In genomic region chr5:150917131-150917858, GRCm38 (mm10) we compare ENCODE assay signal across 15 mouse cellular contexts. TPM values are rescaled to one million over a fixed set of nuclear protein-coding genes. Genes with fewer than 3 reads are reported as not detected.
DNase-seq lines count a peak whose midpoint lies in the region; ATAC-seq and TF ChIP-seq lines count a peak whose summit lies in the region.
"Had no signal": no experiment of that assay in that cellular context is flagged by ENCODE, and none has a peak within 500 bp of the region (broad histone marks: within the 10 kb centered on the region; RNA-seq: fewer than 3 reads in every experiment).

No protein-coding gene starts in this region.

- H3K27me3 ChIP-seq in forebrain, embryonic 16.5 days (replicated peaks; ENCODE audit: control insufficient read depth, insufficient read depth, low read length), result no peaks in the 10 kb centered on the region
- no peaks in the 10 kb centered on the region for H3K27me3 ChIP-seq in forebrain, embryonic 14.5 days (replicated peaks; ENCODE audit: control insufficient read depth, insufficient read depth, low read length)
- H3K27me3 ChIP-seq in kidney, adult 2 months (replicated peaks; ENCODE audit: control insufficient read depth, insufficient read depth, low read length), result no peaks in the 10 kb centered on the region
- H3K27me3 ChIP-seq: midbrain, embryonic 13.5 days had no signal

- no peak overlapping the region for H3K4me3 ChIP-seq in forebrain, embryonic 16.5 days (replicated peaks; ENCODE audit: low read length)
- H3K4me3 ChIP-seq in forebrain, embryonic 14.5 days (ENCODE audit: low read depth, low read length), result no peak overlapping the region
- no peak overlapping the region for H3K4me3 ChIP-seq in kidney, adult 2 months (ENCODE audit: insufficient read depth, low read depth, low read length)
- H3K4me3 ChIP-seq: midbrain, embryonic 13.5 days had no signal

- H3K9me3 ChIP-seq in forebrain, embryonic 16.5 days (ENCODE audit: control insufficient read depth, low read length), result no peaks in the 10 kb centered on the region
- H3K9me3 ChIP-seq in forebrain, embryonic 14.5 days (replicated peaks; ENCODE audit: control insufficient read depth, low read length), result no peaks in the 10 kb centered on the region
- H3K9me3 ChIP-seq: midbrain, embryonic 13.5 days had no signal

- H3K9ac ChIP-seq in forebrain, embryonic 16.5 days (replicated peaks; ENCODE audit: low read depth, low read length), result no peak overlapping the region
- H3K9ac ChIP-seq in forebrain, embryonic 14.5 days (ENCODE audit: low read length), result no peak overlapping the region
- H3K9ac ChIP-seq: midbrain, embryonic 13.5 days had no signal

- intact Hi-C loops in left cerebral cortex, postnatal 4 days (cut with DNase I), result no loop called here
- intact Hi-C loops in gastrocnemius, postnatal 36 days (cut with DNase I), result no loop called here

- WGBS in forebrain, embryonic 16.5 days, result 67% methylated on average over 21 of the region's 21 CpGs
- WGBS in forebrain, embryonic 14.5 days, result 74% methylated on average over 21 of the region's 21 CpGs
- WGBS in kidney, adult 2 months, result 41% methylated on average over 21 of the region's 21 CpGs

- TF ChIP-seq CTCF in kidney, adult 2 months (conservative IDR thresholded peaks at IDR 0.05; ENCODE audit: insufficient read depth, insufficient read length, low read depth, low read length), result no peak

- DNase-seq in forebrain, embryonic 14.5 days (ENCODE audit: low spot score), result no peak
- DNase-seq in left cerebral cortex, postnatal 4 days, result peak; percentile 31
- no peak for DNase-seq in left cerebral cortex, adult 11 months (ENCODE audit: low spot score)
- peak; percentile 88 for DNase-seq in kidney, adult 2 months
- DNase-seq in kidney, postnatal 36 days, result peak; percentile 72 to 80
- DNase-seq in gastrocnemius, postnatal 36 days, result no peak
- no peak for DNase-seq in urinary bladder, adult 2 months (ENCODE audit: low spot score)
- DNase-seq: adrenal gland, adult 8-10 months; B cell, adult 2 months; cerebellum, adult 18-20 months; heart, postnatal 4 days; lung, adult 2 months had no signal

- H3K4me2 ChIP-seq in forebrain, embryonic 16.5 days (ENCODE audit: low read length), result no peak overlapping the region
- no peak overlapping the region for H3K4me2 ChIP-seq in forebrain, embryonic 14.5 days (ENCODE audit: low read length)
- H3K4me2 ChIP-seq: midbrain, embryonic 13.5 days had no signal

- H3K36me3 ChIP-seq in forebrain, embryonic 16.5 days (ENCODE audit: control insufficient read depth, insufficient read depth), result no peaks in the 10 kb centered on the region
- H3K36me3 ChIP-seq in forebrain, embryonic 14.5 days (ENCODE audit: control insufficient read depth, insufficient read depth, low read length), result no peaks in the 10 kb centered on the region
- H3K36me3 ChIP-seq in kidney, adult 2 months (ENCODE audit: control insufficient read depth, insufficient read depth, low read length), result no peaks in the 10 kb centered on the region
- H3K36me3 ChIP-seq: midbrain, embryonic 13.5 days had no signal

- H3K27ac ChIP-seq in forebrain, embryonic 16.5 days (ENCODE audit: low read length), result no peak overlapping the region
- no peak overlapping the region for H3K27ac ChIP-seq in forebrain, embryonic 14.5 days (ENCODE audit: low read depth, low read length)
- peak overlapping the region; percentile 63 for H3K27ac ChIP-seq in kidney, adult 2 months (ENCODE audit: insufficient read depth, low read depth, low read length)
- H3K27ac ChIP-seq: midbrain, embryonic 13.5 days had no signal

- no peak for TF ChIP-seq POLR2A in kidney, adult 2 months (IDR thresholded peaks at IDR 0.05; ENCODE audit: low read depth, low read length)

- peaks cover 3% of the 10 kb centered on the region; the same call in 1 of the 2 replicates for H3K4me1 ChIP-seq in forebrain, embryonic 16.5 days (replicated peaks; ENCODE audit: control insufficient read depth, insufficient read depth, low read length)
- no peaks in the 10 kb centered on the region for H3K4me1 ChIP-seq in forebrain, embryonic 14.5 days (ENCODE audit: control insufficient read depth, insufficient read depth, low read length)
- H3K4me1 ChIP-seq in kidney, adult 2 months (ENCODE audit: control insufficient read depth, insufficient read depth, low read length), result peaks cover 32% of the 10 kb centered on the region

- ATAC-seq in forebrain, embryonic 16.5 days, result peak; percentile 36; the same call in 1 of the 2 replicates
- ATAC-seq in forebrain, embryonic 14.5 days, result no peak
- ATAC-seq: midbrain, embryonic 13.5 days had no signal

RNA-seq across cellular contexts. Expression of gene Kl, which starts 35.1 kb away (rescaled TPM):
- polyA plus RNA-seq in forebrain, embryonic 16.5 days (2015; fragmentation: Nextera tagmentation; extraction: Ambion mirVana), result 0.28 and 0.48 TPM in 2 replicates
- 0.20 and 0.41 TPM in 2 replicates for polyA plus RNA-seq in forebrain, embryonic 14.5 days (2014; fragmentation: Nextera tagmentation; extraction: Ambion mirVana)
- total RNA-seq in left cerebral cortex, postnatal 4 days (2021), result 1 to 10 TPM; 1.0 to 1.2 TPM
- 158 and 159 TPM in 2 replicates for polyA plus RNA-seq in kidney, adult 2 months (2012; rRNA removed)
- total RNA-seq in gastrocnemius, postnatal 36 days (2021), result under 1 TPM; 0.32 to 0.51 TPM
- 0.91 and 1.1 TPM in 2 replicates for polyA plus RNA-seq in urinary bladder, adult 2 months (2012; rRNA removed)
- total RNA-seq: granulocyte monocyte progenitor cell, adult 5-6 weeks had no signal

Comparison
In these comparisons a context has a peak if more than half of its experiments do, and no peak if none do; other contexts are left out.
1. DNase-seq: peak in left cerebral cortex, postnatal 4 days (single experiment), kidney, adult 2 months (single experiment) and kidney, postnatal 36 days (2 of 2); none in forebrain, embryonic 14.5 days (single experiment), left cerebral cortex, adult 11 months (single experiment), gastrocnemius, postnatal 36 days (0 of 2) and urinary bladder, adult 2 months (single experiment).
2. RNA of gene Kl, which starts 35.1 kb away (polyA plus RNA-seq): 158 to 159 TPM in kidney, adult 2 months; 0.91 to 1.1 TPM in urinary bladder, adult 2 months, 0.28 to 0.48 TPM in forebrain, embryonic 16.5 days and 0.20 to 0.41 TPM in forebrain, embryonic 14.5 days; every median in the first group is over 10 times any median in the second.